Mouse (Mus musculus) adrenal gland, postnatal 4 days (tissue): Measurements from ENCODE around the gene Klhl28. TPM values are rescaled to one million over a fixed set of nuclear protein-coding genes. Genes with fewer than 3 reads are reported as not detected.

Experiments used
- total RNA-seq, 2 experiments: library from RNA; stranded (reverse); gene quantifications; 2 replicates each; pipeline ENCODE4 v1.2.3; 2021

Gene Klhl28
- total RNA-seq, 2 experiments from 2014 or later, result 12.2 to 16.3 TPM

Other genes with a start within 250 kb of the Klhl28 start
- gene Gm527, start 47.6 kb downstream of the Klhl28 start, total RNA-seq, result 10 to 100 TPM in 1 of 2 experiments, 1 to 10 TPM in 1; 8.7 to 10.3 TPM
- 10 to 100 TPM; 33.2 to 34.1 TPM for gene Togaram1, start 270 bp upstream of the Klhl28 start, total RNA-seq
- 10 to 100 TPM; 66.2 to 66.3 TPM for gene Prpf39, start 70.8 kb upstream of the Klhl28 start, total RNA-seq
- gene Fkbp3, start 108.5 kb upstream of the Klhl28 start, total RNA-seq, result 100 to 1,000 TPM; 150 to 153 TPM
- gene Fancm, start 110.1 kb upstream of the Klhl28 start, total RNA-seq, result 10 to 100 TPM; 15.3 to 16.1 TPM
- 10 to 100 TPM; 11.7 to 13.2 TPM for gene Mis18bp1, start 207.1 kb upstream of the Klhl28 start, total RNA-seq